Mouse (Mus musculus) cerebellum, adult 11 months (tissue): ENCODE data around the gene Selenof.
"Not testable (repeated sequence)": the region's sequence is repeated elsewhere in the genome, so short reads cannot be mapped to it uniquely, and the experiment has no call there.

Experiments used
- DNase-seq: peaks from one replicate; pipeline ENCODE4 v3.0.0; 2022

The Selenof gene

GRCm38 (mm10) chr3:144603558-144603957 lies 33.5 kb downstream of the Selenof start:
- DNase-seq = no peak

- DNase-seq = no peak
These were observed 34.1 kb downstream of the Selenof start for GRCm38 (mm10) chr3:144604205-144604604.

GRCm38 (mm10) chr3:144605811-144606210 lies 35.7 kb downstream of the Selenof start:
- DNase-seq = not testable (repeated sequence)

GRCm38 (mm10) chr3:144606449-144606848 lies 36.3 kb downstream of the Selenof start:
- no peak for DNase-seq

GRCm38 (mm10) chr3:144608090-144608489 lies 38.0 kb downstream of the Selenof start:
- no peak for DNase-seq

GRCm38 (mm10) chr3:144610759-144611158 lies 40.7 kb downstream of the Selenof start:
- no peak for DNase-seq

GRCm38 (mm10) chr3:144611626-144612271 lies 41.6 kb downstream of the Selenof start:
- DNase-seq = no peak

GRCm38 (mm10) chr3:144612382-144612781 lies 42.3 kb downstream of the Selenof start:
- no peak for DNase-seq

GRCm38 (mm10) chr3:144614277-144614676 lies 44.2 kb downstream of the Selenof start:
- no peak for DNase-seq

- no peak for DNase-seq
These were observed 44.6 kb downstream of the Selenof start for GRCm38 (mm10) chr3:144614698-144615097.

GRCm38 (mm10) chr3:144615459-144615858 lies 45.4 kb downstream of the Selenof start:
- DNase-seq = no peak

GRCm38 (mm10) chr3:144616654-144617425 lies 46.7 kb downstream of the Selenof start:
- DNase-seq = peak; percentile 72

GRCm38 (mm10) chr3:144617633-144618180 lies 47.6 kb downstream of the Selenof start:
- no peak for DNase-seq

GRCm38 (mm10) chr3:144622930-144623612 lies 53.0 kb downstream of the Selenof start:
- no peak for DNase-seq

GRCm38 (mm10) chr3:144625691-144626090 lies 55.6 kb downstream of the Selenof start:
- DNase-seq = no peak

GRCm38 (mm10) chr3:144628005-144628914 lies 58.2 kb downstream of the Selenof start:
- DNase-seq = no peak

- no peak for DNase-seq
These were observed 58.8 kb downstream of the Selenof start for GRCm38 (mm10) chr3:144628915-144629230.

- DNase-seq = no peak
These were observed 65.1 kb downstream of the Selenof start for GRCm38 (mm10) chr3:144635236-144635635.

GRCm38 (mm10) chr3:144638110-144638509 lies 68.0 kb downstream of the Selenof start:
- DNase-seq = no peak

- no peak for DNase-seq
These were observed 69.3 kb downstream of the Selenof start for GRCm38 (mm10) chr3:144639387-144639786.

- DNase-seq = no peak
These were observed 69.9 kb downstream of the Selenof start for GRCm38 (mm10) chr3:144640033-144640432.

GRCm38 (mm10) chr3:144642141-144642540 lies 72.0 kb downstream of the Selenof start:
- DNase-seq = no peak
